Mouse (Mus musculus) stomach, postnatal 0 days (tissue): ENCODE measurements at regions not wholly inside any gene's neighbourhood (a gene's known extent, or its start where the extent isn't known, plus 50 kb on each side); places are given as distances from the start of the nearest gene placed in this dataset.

Experiments used
- ATAC-seq: fragments of 200-750 bp; cut with Nextera tagmentation; 2 replicates; pipeline ENCODE4 v1.8.0; 2017; ENCODE audit not compliant: low FRiP score, low TSS enrichment
- DNase-seq: peaks from one replicate; pipeline ENCODE4 v3.0.0-alpha.2; 2016; ENCODE audit warnings: low spot score
- H3K27ac ChIP-seq: fragments of 300-500 bp; sonication (generic); replicated peaks from 2 replicates; pipeline ENCODE4 v1.5.1; 2014; ENCODE audit warnings: mild to moderate bottlenecking, control low read depth
- H3K27me3 ChIP-seq: fragments of 300-500 bp; sonication (generic); 2 replicates; pipeline ENCODE4 v1.6.1; 2014; ENCODE audit warnings: low read length; ENCODE audit not compliant: control insufficient read depth, insufficient read depth
- H3K36me3 ChIP-seq: fragments of 300-500 bp; sonication (generic); 2 replicates; pipeline ENCODE4 v1.6.1; 2014; ENCODE audit warnings: low read length, mixed read lengths; ENCODE audit not compliant: control insufficient read depth, insufficient read depth
- H3K4me1 ChIP-seq: fragments of 300-500 bp; sonication (generic); replicated peaks from 2 replicates; pipeline ENCODE4 v1.6.1; 2014; ENCODE audit warnings: antibody characterized with exemption; ENCODE audit not compliant: control insufficient read depth, insufficient read depth
- H3K4me2 ChIP-seq: fragments of 300-500 bp; sonication (generic); replicated peaks from 2 replicates; pipeline ENCODE4 v1.6.1; 2014; ENCODE audit warnings: low read depth, mild to moderate bottlenecking, control low read depth, moderate library complexity
- H3K4me3 ChIP-seq: fragments of 300-500 bp; sonication (generic); 2 replicates; pipeline ENCODE4 v1.5.1; 2014; ENCODE audit warnings: low read depth, low read length, control low read depth
- H3K9ac ChIP-seq: fragments of 300-500 bp; sonication (generic); 2 replicates; pipeline ENCODE4 v1.6.1; 2014; ENCODE audit warnings: mild to moderate bottlenecking, low read length, control low read depth, mixed read lengths
- H3K9me3 ChIP-seq: fragments of 300-500 bp; sonication (generic); 2 replicates; pipeline ENCODE4 v1.6.1; 2016; ENCODE audit warnings: low read length; ENCODE audit not compliant: control insufficient read depth
- CTCF ChIP-seq: IDR thresholded peaks from 2 replicates; pipeline ENCODE4 v1.5.1; 2016; ENCODE audit warnings: antibody characterized with exemption, low read depth, mild to moderate bottlenecking, moderate library complexity
- EP300 ChIP-seq: optimal IDR thresholded peaks from 2 replicates; pipeline ENCODE3; 2016; ENCODE audit warnings: antibody characterized with exemption
- WGBS: fragments of 180-500 bp; shearing (Covaris S2); extraction: QIAGEN DNeasy Blood & Tissue Kit; methylation state at CpG from one replicate; pipeline ENCODE4 v1.1.7; 2014; 5-methylcytosine and 5-hydroxymethylcytosine counted together

GRCm38 (mm10) chr1:169439621-169440020, 91.6 kb downstream of the Nuf2 start:
- Histone ChIP-seq H3K36me3 (no peaks in the 10 kb centered on the region), H3K27ac (no peak overlapping the region), H3K9me3 (no peaks in the 10 kb centered on the region), H3K27me3 (no peaks in the 10 kb centered on the region), H3K9ac (no peak overlapping the region), H3K4me2 (no peak overlapping the region), H3K4me3 (no peak overlapping the region), H3K4me1 (no peaks in the 10 kb centered on the region)
- no peak for DNase-seq
- no peak for ATAC-seq
- no peak for TF ChIP-seq CTCF
- TF ChIP-seq EP300: no peak
- WGBS: 72% methylated on average over 2 of the region's 2 CpGs

GRCm38 (mm10) chr1:169438006-169438405, 93.3 kb downstream of the Nuf2 start:
- Histone ChIP-seq H3K4me2 (no peak overlapping the region), H3K9ac (no peak overlapping the region), H3K27ac (no peak overlapping the region), H3K4me3 (no peak overlapping the region), H3K9me3 (no peaks in the 10 kb centered on the region), H3K36me3 (no peaks in the 10 kb centered on the region), H3K4me1 (no peaks in the 10 kb centered on the region), H3K27me3 (no peaks in the 10 kb centered on the region)
- no peak for TF ChIP-seq EP300
- ATAC-seq (no peak), DNase-seq (no peak)
- WGBS: 92% methylated on average over 3 of the region's 3 CpGs

- no peak overlapping the region for H3K27ac ChIP-seq
- 54% methylated on average over 3 of the region's 3 CpGs for WGBS
- H3K9ac ChIP-seq: no peak overlapping the region
- H3K36me3 ChIP-seq: no peaks in the 10 kb centered on the region
- TF ChIP-seq EP300: no peak
- TF ChIP-seq CTCF: no peak
- H3K27me3 ChIP-seq: no peaks in the 10 kb centered on the region
- DNase-seq: no peak
- H3K4me1 ChIP-seq: no peaks in the 10 kb centered on the region
- no peak overlapping the region for H3K4me2 ChIP-seq
- no peaks in the 10 kb centered on the region for H3K9me3 ChIP-seq
- no peak for ATAC-seq
- no peak overlapping the region for H3K4me3 ChIP-seq
Observed at GRCm38 (mm10) chr1:169422408-169422807, 108.9 kb downstream of the Nuf2 start.

- H3K9me3 ChIP-seq: no peaks in the 10 kb centered on the region
- H3K27me3 ChIP-seq: no peaks in the 10 kb centered on the region
- H3K36me3 ChIP-seq: no peaks in the 10 kb centered on the region
- TF ChIP-seq CTCF: no peak
- no peak for TF ChIP-seq EP300
- H3K9ac ChIP-seq: no peak overlapping the region
- H3K4me2 ChIP-seq: no peak overlapping the region
- DNase-seq (no peak), ATAC-seq (peak; percentile 38; the same call in 1 of the 2 replicates)
- WGBS: 25% methylated on average over 1 of the region's 1 CpGs
- H3K4me3 ChIP-seq: no peak overlapping the region
- no peak overlapping the region for H3K27ac ChIP-seq
- H3K4me1 ChIP-seq: no peaks in the 10 kb centered on the region
Observed at GRCm38 (mm10) chr1:169421671-169422070, 109.6 kb downstream of the Nuf2 start.

GRCm38 (mm10) chr1:169418665-169419045, 112.6 kb downstream of the Nuf2 start:
- no peak for TF ChIP-seq CTCF
- no peak for TF ChIP-seq EP300
- Histone ChIP-seq H3K4me2 (no peak overlapping the region), H3K9me3 (no peaks in the 10 kb centered on the region), H3K4me1 (no peaks in the 10 kb centered on the region), H3K9ac (no peak overlapping the region), H3K36me3 (no peaks in the 10 kb centered on the region), H3K4me3 (no peak overlapping the region), H3K27me3 (no peaks in the 10 kb centered on the region), H3K27ac (no peak overlapping the region)
- DNase-seq: no peak
- 68% methylated on average over 4 of the region's 4 CpGs for WGBS
- 0 out of 2 replicates have a peak, but pooled peaks have one; percentile 40 for ATAC-seq

GRCm38 (mm10) chr1:169417979-169418664, 113.1 kb downstream of the Nuf2 start:
- DNase-seq: no peak
- H3K27ac ChIP-seq: no peak overlapping the region
- H3K36me3 ChIP-seq: no peaks in the 10 kb centered on the region
- H3K27me3 ChIP-seq: no peaks in the 10 kb centered on the region
- 0 out of 2 replicates have a peak, but pooled peaks have one; percentile 51 for ATAC-seq
- TF ChIP-seq EP300 (no peak), CTCF (no peak)
- no peaks in the 10 kb centered on the region for H3K9me3 ChIP-seq
- 54% methylated on average over 10 of the region's 10 CpGs for WGBS
- no peaks in the 10 kb centered on the region for H3K4me1 ChIP-seq
- no peak overlapping the region for H3K4me2 ChIP-seq
- no peak overlapping the region for H3K9ac ChIP-seq
- H3K4me3 ChIP-seq: no peak overlapping the region
